Mouse (Mus musculus): ENCODE results near the gene Ncf1.

- TF ChIP-seq CTCF (IDR thresholded peaks at IDR 0.05; ENCODE audit: low read depth) (no peak), EP300 (IDR thresholded peaks at IDR 0.05; ENCODE audit: low read depth) (no peak)
Observed at GRCm38 (mm10) chr5:134266404-134266803, 37.0 kb upstream of the Ncf1 start.

Data from liver, postnatal 0 days (tissue).